Mouse (Mus musculus): Measurements from ENCODE around the gene Pgs1. TPM values are rescaled to one million over a fixed set of nuclear protein-coding genes. Genes with fewer than 3 reads are reported as not detected.

The Pgs1 gene
- polyA plus RNA-seq, 1 experiment from 2014 or later, result 33.7 TPM

GRCm38 (mm10) chr11:117969945-117970872 lies 15.9 kb upstream of the Pgs1 start, which contains the start of gene Socs3:
Gene Socs3, minus strand, starts transcription at chr11:117970047.
- H3K4me2 ChIP-seq (ENCODE audit: low read depth, low read length), result peak within 1 kb of the TSS; percentile 99
- H3K4me1 ChIP-seq (ENCODE audit: control insufficient read depth, insufficient read depth, low read length), result peaks cover 15% of the 10 kb centered on the region
- 10% methylated on average over 21 of the region's 21 CpGs for WGBS
- peaks cover 11% of the 10 kb centered on the region for H3K27me3 ChIP-seq (ENCODE audit: control insufficient read depth, insufficient read depth, low read length)
- no peaks in the 10 kb centered on the region; the same call in 1 of the 2 replicates for H3K36me3 ChIP-seq (replicated peaks; ENCODE audit: control insufficient read depth, insufficient read depth, low read depth, low read length)
- peak within 1 kb of the TSS; percentile 90 for H3K9ac ChIP-seq (replicated peaks; ENCODE audit: low read length)
- H3K4me3 ChIP-seq (ENCODE audit: low read depth, low read length), result peak within 1 kb of the TSS; percentile 51
- peak within 1 kb of the TSS; percentile 93 for H3K27ac ChIP-seq (replicated peaks; ENCODE audit: low read depth, low read length)
- ATAC-seq (replicated peaks; ENCODE audit: insufficient number of reproducible peaks, low FRiP score, low TSS enrichment, low read depth) (peak; percentile 6; the same call in 1 of the 2 replicates), DNase-seq (ENCODE audit: low spot score) (peak; percentile 97)
- H3K9me3 ChIP-seq (replicated peaks; ENCODE audit: control insufficient read depth, low read length), result no peaks in the 10 kb centered on the region

- H3K4me2 ChIP-seq (ENCODE audit: low read depth, low read length), result no peak overlapping the region
- no peak overlapping the region for H3K9ac ChIP-seq (replicated peaks; ENCODE audit: low read length)
- H3K9me3 ChIP-seq (replicated peaks; ENCODE audit: control insufficient read depth, low read length), result no peaks in the 10 kb centered on the region
- ATAC-seq (replicated peaks; ENCODE audit: insufficient number of reproducible peaks, low FRiP score, low TSS enrichment, low read depth), result no peak
- H3K36me3 ChIP-seq (replicated peaks; ENCODE audit: control insufficient read depth, insufficient read depth, low read depth, low read length), result no peaks in the 10 kb centered on the region; the same call in 1 of the 2 replicates
- H3K4me1 ChIP-seq (ENCODE audit: control insufficient read depth, insufficient read depth, low read length), result peaks cover 19% of the 10 kb centered on the region
- DNase-seq (ENCODE audit: low spot score), result no peak
- H3K27me3 ChIP-seq (ENCODE audit: control insufficient read depth, insufficient read depth, low read length), result peaks cover 11% of the 10 kb centered on the region
- 75% methylated on average over 6 of the region's 6 CpGs for WGBS
- no peak overlapping the region for H3K27ac ChIP-seq (replicated peaks; ENCODE audit: low read depth, low read length)
- no peak overlapping the region for H3K4me3 ChIP-seq (ENCODE audit: low read depth, low read length)
Observed at GRCm38 (mm10) chr11:117971100-117971499, 15.0 kb upstream of the Pgs1 start.

- Histone ChIP-seq H3K27ac (replicated peaks; ENCODE audit: low read depth, low read length) (no peak overlapping the region), H3K4me2 (ENCODE audit: low read depth, low read length) (no peak overlapping the region), H3K9me3 (replicated peaks; ENCODE audit: control insufficient read depth, low read length) (no peaks in the 10 kb centered on the region), H3K4me3 (ENCODE audit: low read depth, low read length) (no peak overlapping the region), H3K36me3 (replicated peaks; ENCODE audit: control insufficient read depth, insufficient read depth, low read depth, low read length) (no peaks in the 10 kb centered on the region), H3K4me1 (ENCODE audit: control insufficient read depth, insufficient read depth, low read length) (peaks cover 13% of the 10 kb centered on the region), H3K9ac (replicated peaks; ENCODE audit: low read length) (no peak overlapping the region), H3K27me3 (ENCODE audit: control insufficient read depth, insufficient read depth, low read length) (peaks cover 6% of the 10 kb centered on the region)
- 63% methylated on average over 2 of the region's 2 CpGs for WGBS
- no peak for DNase-seq (ENCODE audit: low spot score)
- no peak for ATAC-seq (replicated peaks; ENCODE audit: insufficient number of reproducible peaks, low FRiP score, low TSS enrichment, low read depth)
Observed at GRCm38 (mm10) chr11:117971646-117972242, 14.3 kb upstream of the Pgs1 start.

GRCm38 (mm10) chr11:117972656-117973558 lies 13.2 kb upstream of the Pgs1 start:
- no peak for DNase-seq (ENCODE audit: low spot score)
- no peak overlapping the region for H3K9ac ChIP-seq (replicated peaks; ENCODE audit: low read length)
- no peak overlapping the region for H3K4me2 ChIP-seq (ENCODE audit: low read depth, low read length)
- WGBS, result 50% methylated on average over 11 of the region's 11 CpGs
- no peak overlapping the region for H3K27ac ChIP-seq (replicated peaks; ENCODE audit: low read depth, low read length)
- no peaks in the 10 kb centered on the region for H3K27me3 ChIP-seq (ENCODE audit: control insufficient read depth, insufficient read depth, low read length)
- H3K4me1 ChIP-seq (ENCODE audit: control insufficient read depth, insufficient read depth, low read length), result peaks cover 5% of the 10 kb centered on the region; the same call in 1 of the 2 replicates
- no peaks in the 10 kb centered on the region for H3K36me3 ChIP-seq (replicated peaks; ENCODE audit: control insufficient read depth, insufficient read depth, low read depth, low read length)
- no peak overlapping the region for H3K4me3 ChIP-seq (ENCODE audit: low read depth, low read length)
- no peak for ATAC-seq (replicated peaks; ENCODE audit: insufficient number of reproducible peaks, low FRiP score, low TSS enrichment, low read depth)
- H3K9me3 ChIP-seq (replicated peaks; ENCODE audit: control insufficient read depth, low read length), result no peaks in the 10 kb centered on the region

- Histone ChIP-seq H3K4me3 (ENCODE audit: low read depth, low read length) (no peak overlapping the region), H3K9me3 (replicated peaks; ENCODE audit: control insufficient read depth, low read length) (no peaks in the 10 kb centered on the region), H3K4me2 (ENCODE audit: low read depth, low read length) (no peak overlapping the region), H3K9ac (replicated peaks; ENCODE audit: low read length) (no peak overlapping the region), H3K36me3 (replicated peaks; ENCODE audit: control insufficient read depth, insufficient read depth, low read depth, low read length) (no peaks in the 10 kb centered on the region), H3K27me3 (ENCODE audit: control insufficient read depth, insufficient read depth, low read length) (no peaks in the 10 kb centered on the region), H3K4me1 (ENCODE audit: control insufficient read depth, insufficient read depth, low read length) (peaks cover 5% of the 10 kb centered on the region; the same call in 1 of the 2 replicates), H3K27ac (replicated peaks; ENCODE audit: low read depth, low read length) (no peak overlapping the region)
- no peak for DNase-seq (ENCODE audit: low spot score)
- ATAC-seq (replicated peaks; ENCODE audit: insufficient number of reproducible peaks, low FRiP score, low TSS enrichment, low read depth), result no peak
- WGBS, result 41% methylated on average over 5 of the region's 5 CpGs
Observed at GRCm38 (mm10) chr11:117973569-117973968, 12.5 kb upstream of the Pgs1 start.

GRCm38 (mm10) chr11:117974327-117975125 lies 11.6 kb upstream of the Pgs1 start:
- WGBS, result 27% methylated on average over 14 of the region's 14 CpGs
- Histone ChIP-seq H3K9me3 (replicated peaks; ENCODE audit: control insufficient read depth, low read length) (no peaks in the 10 kb centered on the region), H3K4me2 (ENCODE audit: low read depth, low read length) (no peak overlapping the region), H3K4me3 (ENCODE audit: low read depth, low read length) (no peak overlapping the region), H3K27me3 (ENCODE audit: control insufficient read depth, insufficient read depth, low read length) (no peaks in the 10 kb centered on the region), H3K27ac (replicated peaks; ENCODE audit: low read depth, low read length) (peak overlapping the region; percentile 68; the same call in 1 of the 2 replicates), H3K4me1 (ENCODE audit: control insufficient read depth, insufficient read depth, low read length) (peaks cover 5% of the 10 kb centered on the region; the same call in 1 of the 2 replicates), H3K9ac (replicated peaks; ENCODE audit: low read length) (no peak overlapping the region; the same call in 1 of the 2 replicates), H3K36me3 (replicated peaks; ENCODE audit: control insufficient read depth, insufficient read depth, low read depth, low read length) (no peaks in the 10 kb centered on the region)
- ATAC-seq (replicated peaks; ENCODE audit: insufficient number of reproducible peaks, low FRiP score, low TSS enrichment, low read depth) (no peak), DNase-seq (ENCODE audit: low spot score) (no peak)
